Mouse (Mus musculus) CH12.LX (cell line): ENCODE measurements around the gene Lim2. TPM values are rescaled to one million over a fixed set of nuclear protein-coding genes. Genes with fewer than 3 reads are reported as not detected.
"Not testable (repeated sequence)": the region's sequence is repeated elsewhere in the genome, so short reads cannot be mapped to it uniquely, and the experiment has no call there.

Experiments used
- DNase-seq: peaks from one replicate; pipeline ENCODE4 v3.0.0-alpha.2; 2013; ENCODE audit errors: extremely low read depth
- H3K27ac ChIP-seq: 2 replicates; pipeline ENCODE4 v1.5.1; 2012; ENCODE audit warnings: low read depth, mild to moderate bottlenecking, control low read depth, moderate library complexity; ENCODE audit not compliant: insufficient read depth
- H3K27me3 ChIP-seq: replicated peaks from 2 replicates; pipeline ENCODE3; 2012; ENCODE audit warnings: inconsistent platforms
- H3K36me3 ChIP-seq, 2 experiments: replicated peaks in 1 of 2; 2 replicates each; pipeline versions ENCODE3 to v1.6.1; 2012; ENCODE audit warnings: inconsistent platforms in 1 of 2, low read length in 1 of 2, mild to moderate bottlenecking in 1 of 2, mixed read lengths in 1 of 2, moderate library complexity in 1 of 2; ENCODE audit not compliant: control insufficient read depth in 1 of 2, insufficient read depth in 1 of 2
- H3K4me1 ChIP-seq, 2 experiments: 2 replicates each; pipeline ENCODE4 v1.6.1; 2012; ENCODE audit warnings: inconsistent platforms in 1 of 2, moderate library complexity in 1 of 2; ENCODE audit not compliant: insufficient read depth in 2 of 2, control insufficient read depth in 1 of 2
- H3K4me2 ChIP-seq: 2 replicates; pipeline ENCODE4 v1.6.1; 2012; ENCODE audit warnings: low read depth, mild to moderate bottlenecking, control low read depth; ENCODE audit not compliant: poor library complexity, insufficient read depth, severe bottlenecking
- H3K4me3 ChIP-seq, 3 experiments: fragments of 150-350 bp in 1 of 3; sonication (generic) in 1 of 3; replicated peaks in 1 of 3; 2 replicates each; pipeline versions ENCODE3 to v1.5.1; 2011 to 2012; ENCODE audit warnings: low read depth in 2 of 3, low read length in 2 of 3, mild to moderate bottlenecking in 2 of 3, moderate library complexity in 2 of 3, control low read depth in 1 of 3, improper control_type of control experiment in 1 of 3, inconsistent platforms in 1 of 3, mixed read lengths in 1 of 3; ENCODE audit not compliant: poor library complexity in 1 of 3
- H3K79me2 ChIP-seq: replicated peaks from 2 replicates; pipeline ENCODE4 v1.6.1; 2012; ENCODE audit warnings: mild to moderate bottlenecking, moderate library complexity; ENCODE audit not compliant: control insufficient read depth, poor library complexity, insufficient read depth, severe bottlenecking; ENCODE audit errors: extremely low read depth
- H3K9ac ChIP-seq: 2 replicates; pipeline ENCODE4 v1.6.1; 2012; ENCODE audit warnings: low read depth, mild to moderate bottlenecking, control low read depth, moderate library complexity; ENCODE audit not compliant: insufficient read depth
- H3K9me3 ChIP-seq: replicated peaks from 2 replicates; pipeline ENCODE3; 2012; ENCODE audit warnings: low read length, inconsistent platforms, mixed read lengths
- BHLHE40 ChIP-seq: IDR thresholded peaks from 2 replicates; pipeline ENCODE4 v1.6.1; 2011; ENCODE audit warnings: mild to moderate bottlenecking, low read depth, low read length, improper control_type of control experiment
- CHD2 ChIP-seq: IDR thresholded peaks from 2 replicates; pipeline ENCODE4 v1.6.1; 2011; ENCODE audit warnings: low read length, improper control_type of control experiment
- CTCF ChIP-seq, 2 experiments: IDR thresholded peaks in 1 of 2; conservative IDR thresholded peaks in 1 of 2; 2 replicates each; pipeline ENCODE4 v1.5.1; 2011 to 2012; ENCODE audit warnings: low read depth in 2 of 2, low read length in 2 of 2, improper control_type of control experiment in 1 of 2, inconsistent platforms in 1 of 2, mild to moderate bottlenecking in 1 of 2, moderate library complexity in 1 of 2
- E2F4 ChIP-seq: IDR thresholded peaks from 2 replicates; pipeline ENCODE4 v1.6.1; 2011; ENCODE audit warnings: low read depth, low read length, improper control_type of control experiment; ENCODE audit not compliant: insufficient replicate concordance
- ELF1 ChIP-seq: IDR thresholded peaks from 2 replicates; pipeline ENCODE4 v1.6.1; 2014; ENCODE audit warnings: low read depth, mild to moderate bottlenecking, inconsistent platforms, low read length, improper control_type of control experiment
- ETS1 ChIP-seq: conservative IDR thresholded peaks from 2 replicates; pipeline ENCODE4 v1.6.1; 2012; ENCODE audit warnings: low read depth, mild to moderate bottlenecking, inconsistent platforms, low read length, improper control_type of control experiment, moderate library complexity
- GABPA ChIP-seq: IDR thresholded peaks from 2 replicates; pipeline ENCODE4 v1.6.1; 2012; ENCODE audit warnings: low read depth, low read length, improper control_type of control experiment, inconsistent platforms; ENCODE audit not compliant: insufficient replicate concordance
- IRF4 ChIP-seq: IDR thresholded peaks from 2 replicates; pipeline ENCODE4 v1.6.1; 2014; ENCODE audit warnings: low read depth, mild to moderate bottlenecking, inconsistent platforms, low read length, improper control_type of control experiment
- JUN ChIP-seq: IDR thresholded peaks from 2 replicates; pipeline ENCODE4 v1.6.1; 2011; ENCODE audit warnings: low read depth, mild to moderate bottlenecking, low read length, improper control_type of control experiment, moderate library complexity; ENCODE audit not compliant: insufficient read depth
- KAT2A ChIP-seq: IDR thresholded peaks from 2 replicates; pipeline ENCODE4 v1.6.1; 2012; ENCODE audit warnings: low read length, improper control_type of control experiment, inconsistent platforms; ENCODE audit not compliant: insufficient replicate concordance
- MAX ChIP-seq: IDR thresholded peaks from 2 replicates; pipeline ENCODE4 v1.6.1; 2011; ENCODE audit warnings: low read length, improper control_type of control experiment
- MYC ChIP-seq: IDR thresholded peaks from 2 replicates; pipeline ENCODE4 v1.6.1; 2011; ENCODE audit warnings: low read depth, mild to moderate bottlenecking, improper control_type of control experiment, low read length
- NRF1 ChIP-seq: IDR thresholded peaks from 2 replicates; pipeline ENCODE4 v1.6.1; 2014; ENCODE audit warnings: low read depth, mild to moderate bottlenecking, inconsistent platforms, low read length, improper control_type of control experiment, moderate library complexity
- RAD21 ChIP-seq: IDR thresholded peaks from 2 replicates; pipeline ENCODE4 v1.6.1; 2011; ENCODE audit warnings: low read depth, mild to moderate bottlenecking, low read length, improper control_type of control experiment, moderate library complexity
- RCOR1 ChIP-seq: conservative IDR thresholded peaks from 2 replicates; pipeline ENCODE4 v1.6.1; 2012; ENCODE audit warnings: low read depth, mild to moderate bottlenecking, inconsistent platforms, low read length, improper control_type of control experiment
- SIN3A ChIP-seq: IDR thresholded peaks from 2 replicates; pipeline ENCODE4 v1.6.1; 2012; ENCODE audit warnings: low read length, improper control_type of control experiment, inconsistent platforms
- TBP ChIP-seq: conservative IDR thresholded peaks from 2 replicates; pipeline ENCODE4 v1.6.1; 2011; ENCODE audit warnings: low read depth, low read length, improper control_type of control experiment
- TCF12 ChIP-seq: IDR thresholded peaks from 2 replicates; pipeline ENCODE4 v1.6.1; 2014; ENCODE audit warnings: low read depth, mild to moderate bottlenecking, inconsistent platforms, low read length, improper control_type of control experiment
- UBTF ChIP-seq: IDR thresholded peaks from 2 replicates; pipeline ENCODE4 v1.6.1; 2012; ENCODE audit warnings: low read depth, mild to moderate bottlenecking, inconsistent platforms, low read length, improper control_type of control experiment, moderate library complexity
- USF1 ChIP-seq: IDR thresholded peaks from 2 replicates; pipeline ENCODE4 v1.6.1; 2014; ENCODE audit warnings: low read depth, mild to moderate bottlenecking, inconsistent platforms, low read length, improper control_type of control experiment
- ZMIZ1 ChIP-seq: IDR thresholded peaks from 2 replicates; pipeline ENCODE4 v1.6.1; 2012; ENCODE audit warnings: low read depth, mild to moderate bottlenecking, inconsistent platforms, low read length, improper control_type of control experiment
- ZNF384 ChIP-seq: IDR thresholded peaks from 2 replicates; pipeline ENCODE4 v1.6.1; 2012; ENCODE audit warnings: low read depth, low read length, improper control_type of control experiment, inconsistent platforms
- dilution Hi-C: fragments of 300-500 bp; cut with MboI; formaldehyde crosslinking; loops from 2 replicates; pipeline ENCODE4 v1.14.3; 2020; ENCODE audit warnings: low sequenced_read_pairs; ENCODE audit not compliant: extremely low pct_unique_long_range_greater_than_20kb, extremely low pct_ligation_motif_present
- in situ Hi-C: fragments of 300-500 bp; cut with MboI; formaldehyde crosslinking; loops from 3 replicates; pipeline ENCODE4 v1.14.3; 2019; ENCODE audit warnings: low sequenced_read_pairs, low pct_ligation_motif_present, low pct_unique_long_range_greater_than_20kb, mixed read lengths
- polyA plus RNA-seq: library from polyadenylated mRNA; unstranded; fragments of >175 nt; gene quantifications from 2 replicates; pipeline ENCODE4 v1.2.1, GENCODE M21; 2012; ENCODE audit warnings: low read depth; ENCODE audit not compliant: insufficient read length
- total RNA-seq, 2 experiments: library from RNA; depleted of rRNA; stranded (reverse); fragments of 300-350 nt in 1 of 2; fragments of >200 nt in 1 of 2; gene quantifications; 2 replicates each; pipeline ENCODE4 v1.2.3; 2012 to 2014

The Lim2 gene
- total and polyA plus RNA-seq, 3 experiments, result 0.10 TPM; not detected in 2

GRCm38 (mm10) chr7:43408131-43408553 is 19.3 kb upstream of the Lim2 start, which contains the start of gene Siglecg (continued):
- TF ChIP-seq RAD21, result no peak
- no peak for TF ChIP-seq UBTF
- TF ChIP-seq TCF12, result peak; percentile 18; the same call in 1 of the 2 replicates
- no peak for TF ChIP-seq CHD2

DNA sequence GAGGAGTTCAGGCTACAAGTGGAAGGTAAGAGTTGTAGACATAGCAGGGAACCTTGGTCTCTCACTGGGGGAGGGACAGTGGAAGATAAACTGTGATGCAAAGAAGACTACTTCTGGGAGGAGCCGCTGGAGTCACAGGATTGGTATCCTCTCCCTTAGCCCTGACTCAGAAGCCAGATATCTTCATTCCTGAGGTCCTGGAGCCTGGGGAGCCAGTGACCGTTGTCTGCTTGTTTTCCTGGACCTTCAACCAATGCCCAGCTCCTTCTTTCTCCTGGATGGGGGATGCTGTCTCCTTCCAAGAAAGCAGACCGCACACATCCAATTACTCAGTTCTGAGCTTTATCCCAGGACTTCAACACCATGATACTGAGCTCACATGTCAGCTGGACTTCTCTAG is 18.4 kb upstream of the Lim2 start:
- dilution Hi-C loops (no loop called here), in situ Hi-C loops (loop anchor here (25.0 kb wide), 1 partner anchor 1378 kb away; no protein-coding TSS in a partner anchor)
- H3K9ac ChIP-seq, result peak overlapping the region; percentile 88
- peak; percentile 41 for DNase-seq
- H3K4me2 ChIP-seq, result peak overlapping the region; percentile 81
- H3K36me3 ChIP-seq, result peaks cover 27 to 42% of the 10 kb centered on the region in 2 experiments
- peaks cover 14 to 38% of the 10 kb centered on the region in 2 experiments for H3K4me1 ChIP-seq
- peak overlapping the region; percentile 67 to 72 (median 69) for H3K4me3 ChIP-seq
- H3K27me3 ChIP-seq, result no peaks in the 10 kb centered on the region
- H3K9me3 ChIP-seq, result no peaks in the 10 kb centered on the region
- peaks cover 10% of the 10 kb centered on the region; the same call in 1 of the 2 replicates for H3K79me2 ChIP-seq
- no peak overlapping the region for H3K27ac ChIP-seq
- TF ChIP-seq SIN3A, result no peak
- no peak for TF ChIP-seq CTCF (conservative IDR thresholded peaks at IDR 0.05 in 1 of 2, IDR thresholded peaks at IDR 0.05 in 1 of 2; ENCODE audit: low read depth in 2 of 2, low read length in 2 of 2)
- no peak for TF ChIP-seq NRF1
- no peak for TF ChIP-seq KAT2A
- no peak for TF ChIP-seq GABPA
- no peak for TF ChIP-seq TBP
- TF ChIP-seq ZNF384, result no peak
- TF ChIP-seq ELF1, result no peak
- TF ChIP-seq ETS1, result no peak
- TF ChIP-seq MAX, result no peak
- no peak for TF ChIP-seq MYC
- TF ChIP-seq JUN, result no peak
- TF ChIP-seq USF1, result no peak
- TF ChIP-seq E2F4, result no peak
- TF ChIP-seq TCF12, result no peak
- TF ChIP-seq BHLHE40, result no peak
- no peak for TF ChIP-seq RCOR1
- TF ChIP-seq ZMIZ1, result no peak
- no peak for TF ChIP-seq IRF4

DNA sequence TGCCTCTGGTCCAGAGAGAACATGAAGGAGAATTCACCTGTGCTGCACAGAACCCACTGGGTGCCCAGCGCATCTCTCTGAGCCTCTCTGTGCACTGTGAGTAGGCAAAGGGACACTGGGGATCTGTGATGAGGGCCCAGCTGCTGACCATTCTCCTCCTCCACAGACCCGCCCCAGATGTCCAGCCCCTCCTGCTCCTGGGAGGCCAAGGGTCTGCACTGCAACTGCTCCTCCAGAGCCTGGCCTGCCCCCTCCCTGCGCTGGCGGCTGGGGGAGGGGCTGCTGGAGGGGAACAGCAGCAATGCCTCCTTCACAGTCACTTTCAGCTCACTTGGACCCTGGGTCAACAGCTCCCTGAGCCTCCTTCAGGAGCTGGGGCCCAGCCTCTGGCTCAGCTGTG is 15.7 kb upstream of the Lim2 start:
- in situ Hi-C loops, result loop anchor here (25.0 kb wide), 1 partner anchor 1376 kb away; no protein-coding TSS in a partner anchor
- dilution Hi-C loops, H3K27me3 ChIP-seq, H3K79me2 ChIP-seq, H3K9me3 ChIP-seq, DNase-seq, H3K4me2 ChIP-seq, H3K9ac ChIP-seq, H3K4me3 ChIP-seq, H3K27ac ChIP-seq: not testable (repeated sequence)
- Histone ChIP-seq H3K4me1 (peaks cover 6 to 26% of the 10 kb centered on the region in 2 experiments), H3K36me3 (peaks cover 40 to 63% of the 10 kb centered on the region in 2 experiments)
